Mouse (Mus musculus): Measurements from ENCODE around the gene 9430015G10Rik. TPM values are rescaled to one million over a fixed set of nuclear protein-coding genes. Genes with fewer than 3 reads are reported as not detected.

The 9430015G10Rik gene
- 49.4 and 55.7 TPM in 2 replicates for polyA plus RNA-seq (2014; fragmentation: Nextera tagmentation; extraction: Ambion mirVana)

GRCm38 (mm10) chr4:156109570-156110331 lies at the start of gene 9430015G10Rik:
9430015G10Rik (plus strand) TSS chr4:156109982.
- peak; percentile 46 for TF ChIP-seq CTCF (IDR thresholded peaks at IDR 0.05; ENCODE audit: low read depth)
- peak; percentile 99 for DNase-seq
- H3K4me1 ChIP-seq (ENCODE audit: insufficient read depth): peaks cover 3% of the 10 kb centered on the region
- H3K4me2 ChIP-seq: peak within 1 kb of the TSS; percentile 72
- peak; percentile 98 for ATAC-seq (ENCODE audit: insufficient read depth)
- H3K9ac ChIP-seq: peak within 1 kb of the TSS; percentile 81
- no peaks in the 10 kb centered on the region for H3K27me3 ChIP-seq (ENCODE audit: insufficient read depth, low read length)
- H3K36me3 ChIP-seq (ENCODE audit: insufficient read depth): peaks cover 4% of the 10 kb centered on the region; the same call in 1 of the 2 replicates
- H3K27ac ChIP-seq (ENCODE audit: low read depth): peak within 1 kb of the TSS; percentile 88
- H3K4me3 ChIP-seq (ENCODE audit: low read depth, low read length): peak within 1 kb of the TSS; percentile 62
- no peaks in the 10 kb centered on the region for H3K9me3 ChIP-seq (ENCODE audit: low read depth, low read length)
- WGBS: under 1% methylated on average over 60 of the region's 60 CpGs

- DNase-seq: peak; percentile 25
- no peak overlapping the region for H3K4me2 ChIP-seq
- 12% methylated on average over 4 of the region's 4 CpGs for WGBS
- no peak overlapping the region for H3K9ac ChIP-seq
- H3K9me3 ChIP-seq (ENCODE audit: low read depth, low read length): no peaks in the 10 kb centered on the region
- peak overlapping the region; percentile 70 for H3K27ac ChIP-seq (ENCODE audit: low read depth)
- no peaks in the 10 kb centered on the region for H3K27me3 ChIP-seq (ENCODE audit: insufficient read depth, low read length)
- ATAC-seq (ENCODE audit: insufficient read depth): no peak
- no peaks in the 10 kb centered on the region for H3K36me3 ChIP-seq (ENCODE audit: insufficient read depth)
- peaks cover 6% of the 10 kb centered on the region; the same call in 1 of the 2 replicates for H3K4me1 ChIP-seq (ENCODE audit: insufficient read depth)
- TF ChIP-seq CTCF (IDR thresholded peaks at IDR 0.05; ENCODE audit: low read depth): no peak
- H3K4me3 ChIP-seq (ENCODE audit: low read depth, low read length): no peak overlapping the region
Observed at GRCm38 (mm10) chr4:156063861-156064509, 45.8 kb upstream of the 9430015G10Rik start.

GRCm38 (mm10) chr4:156064510-156064897 lies 45.3 kb upstream of the 9430015G10Rik start:
- H3K4me3 ChIP-seq (ENCODE audit: low read depth, low read length): no peak overlapping the region
- DNase-seq (peak; percentile 45), ATAC-seq (ENCODE audit: insufficient read depth) (no peak)
- 77% methylated on average over 9 of the region's 9 CpGs for WGBS
- TF ChIP-seq CTCF (IDR thresholded peaks at IDR 0.05; ENCODE audit: low read depth): no peak
- no peaks in the 10 kb centered on the region for H3K27me3 ChIP-seq (ENCODE audit: insufficient read depth, low read length)
- H3K4me2 ChIP-seq: no peak overlapping the region
- no peaks in the 10 kb centered on the region for H3K9me3 ChIP-seq (ENCODE audit: low read depth, low read length)
- H3K4me1 ChIP-seq (ENCODE audit: insufficient read depth): peaks cover 6% of the 10 kb centered on the region; the same call in 1 of the 2 replicates
- no peak overlapping the region for H3K9ac ChIP-seq
- H3K27ac ChIP-seq (ENCODE audit: low read depth): peak overlapping the region; percentile 70
- no peaks in the 10 kb centered on the region for H3K36me3 ChIP-seq (ENCODE audit: insufficient read depth)

- Histone ChIP-seq H3K4me2 (no peak overlapping the region), H3K36me3 (ENCODE audit: insufficient read depth) (no peaks in the 10 kb centered on the region), H3K9ac (no peak overlapping the region), H3K27ac (ENCODE audit: low read depth) (no peak overlapping the region), H3K4me3 (ENCODE audit: low read depth, low read length) (no peak overlapping the region), H3K4me1 (ENCODE audit: insufficient read depth) (peaks cover 6% of the 10 kb centered on the region; the same call in 1 of the 2 replicates), H3K27me3 (ENCODE audit: insufficient read depth, low read length) (no peaks in the 10 kb centered on the region), H3K9me3 (ENCODE audit: low read depth, low read length) (no peaks in the 10 kb centered on the region)
- TF ChIP-seq CTCF (IDR thresholded peaks at IDR 0.05; ENCODE audit: low read depth): no peak
- ATAC-seq (ENCODE audit: insufficient read depth) (no peak), DNase-seq (no peak)
- WGBS: 77% methylated on average over 10 of the region's 10 CpGs
Observed at GRCm38 (mm10) chr4:156065156-156065894, 44.5 kb upstream of the 9430015G10Rik start.

- no peak for DNase-seq
- ATAC-seq (ENCODE audit: insufficient read depth): no peak
Observed at GRCm38 (mm10) chr4:156067256-156067949, 42.4 kb upstream of the 9430015G10Rik start.

GRCm38 (mm10) chr4:156069701-156070100 lies 40.1 kb upstream of the 9430015G10Rik start:
- no peak for TF ChIP-seq CTCF (IDR thresholded peaks at IDR 0.05; ENCODE audit: low read depth)
- no peak overlapping the region for H3K4me2 ChIP-seq
- DNase-seq: no peak
- H3K9me3 ChIP-seq (ENCODE audit: low read depth, low read length): no peaks in the 10 kb centered on the region
- H3K36me3 ChIP-seq (ENCODE audit: insufficient read depth): no peaks in the 10 kb centered on the region
- H3K4me1 ChIP-seq (ENCODE audit: insufficient read depth): no peaks in the 10 kb centered on the region
- H3K27me3 ChIP-seq (ENCODE audit: insufficient read depth, low read length): no peaks in the 10 kb centered on the region
- no peak overlapping the region for H3K27ac ChIP-seq (ENCODE audit: low read depth)
- H3K9ac ChIP-seq: no peak overlapping the region
- no peak overlapping the region for H3K4me3 ChIP-seq (ENCODE audit: low read depth, low read length)
- 84% methylated on average over 8 of the region's 8 CpGs for WGBS
- ATAC-seq (ENCODE audit: insufficient read depth): no peak

More at GRCm38 (mm10) chr4:156067256-156067949, 42.4 kb upstream of the 9430015G10Rik start:
- Histone ChIP-seq H3K4me3 (ENCODE audit: low read depth, low read length) (no peak overlapping the region), H3K9me3 (ENCODE audit: low read depth, low read length) (no peaks in the 10 kb centered on the region), H3K4me1 (ENCODE audit: insufficient read depth) (peaks cover 6% of the 10 kb centered on the region; the same call in 1 of the 2 replicates), H3K27me3 (ENCODE audit: insufficient read depth, low read length) (no peaks in the 10 kb centered on the region), H3K4me2 (no peak overlapping the region), H3K9ac (no peak overlapping the region), H3K36me3 (ENCODE audit: insufficient read depth) (no peaks in the 10 kb centered on the region), H3K27ac (ENCODE audit: low read depth) (no peak overlapping the region)
- TF ChIP-seq CTCF (IDR thresholded peaks at IDR 0.05; ENCODE audit: low read depth): no peak
- 43% methylated on average over 5 of the region's 5 CpGs for WGBS
